Mouse (Mus musculus) limb, embryonic 12.5 days (tissue): ENCODE measurements around the gene Pygl. TPM values are rescaled to one million over a fixed set of nuclear protein-coding genes. Genes with fewer than 3 reads are reported as not detected.
"Not testable (repeated sequence)": the region's sequence is repeated elsewhere in the genome, so short reads cannot be mapped to it uniquely, and the experiment has no call there.

Experiments used
- ATAC-seq: fragments of 200-750 bp; cut with Nextera tagmentation; 2 replicates; pipeline ENCODE4 v1.8.0; 2017; ENCODE audit warnings: low read depth, moderate TSS enrichment; ENCODE audit not compliant: insufficient number of reproducible peaks, insufficient read depth, low FRiP score, low TSS enrichment
- H3K27ac ChIP-seq: fragments of 300-500 bp; sonication (generic); 2 replicates; pipeline ENCODE4 v1.5.1; 2016; ENCODE audit warnings: mild to moderate bottlenecking, moderate library complexity
- H3K27me3 ChIP-seq: fragments of 300-500 bp; sonication (generic); 2 replicates; pipeline ENCODE4 v1.6.1; 2016; ENCODE audit warnings: mild to moderate bottlenecking, moderate library complexity
- H3K36me3 ChIP-seq: fragments of 300-500 bp; sonication (generic); 2 replicates; pipeline ENCODE4 v1.6.1; 2016; ENCODE audit warnings: mild to moderate bottlenecking, moderate library complexity
- H3K4me1 ChIP-seq: fragments of 300-500 bp; sonication (generic); replicated peaks from 2 replicates; pipeline ENCODE4 v1.6.1; 2016
- H3K4me2 ChIP-seq: fragments of 300-500 bp; sonication (generic); 2 replicates; pipeline ENCODE4 v1.6.1; 2016; ENCODE audit warnings: mild to moderate bottlenecking, moderate library complexity
- H3K4me3 ChIP-seq: fragments of 300-500 bp; sonication (generic); replicated peaks from 2 replicates; pipeline ENCODE4 v1.5.1; 2016; ENCODE audit warnings: mild to moderate bottlenecking
- H3K9ac ChIP-seq: fragments of 300-500 bp; sonication (generic); replicated peaks from 2 replicates; pipeline ENCODE4 v1.6.1; 2016; ENCODE audit warnings: mild to moderate bottlenecking, moderate library complexity
- H3K9me3 ChIP-seq: fragments of 300-500 bp; sonication (generic); 2 replicates; pipeline ENCODE4 v1.6.1; 2016; ENCODE audit warnings: mild to moderate bottlenecking, moderate library complexity
- WGBS: fragments of 180-500 bp; shearing (Covaris S2); methylation state at CpG from one replicate; pipeline ENCODE4 v1.1.7; 2016; 5-methylcytosine and 5-hydroxymethylcytosine counted together
- polyA plus RNA-seq: library from polyadenylated mRNA; unstranded; fragments of >200 nt; fragmentation: Nextera tagmentation; extraction: Ambion mirVana; gene quantifications from 2 replicates; pipeline ENCODE4 v1.2.1, GENCODE M21; 2016

The Pygl gene
- polyA plus RNA-seq, 1 experiment from 2014 or later, result 8.9 TPM

DNA sequence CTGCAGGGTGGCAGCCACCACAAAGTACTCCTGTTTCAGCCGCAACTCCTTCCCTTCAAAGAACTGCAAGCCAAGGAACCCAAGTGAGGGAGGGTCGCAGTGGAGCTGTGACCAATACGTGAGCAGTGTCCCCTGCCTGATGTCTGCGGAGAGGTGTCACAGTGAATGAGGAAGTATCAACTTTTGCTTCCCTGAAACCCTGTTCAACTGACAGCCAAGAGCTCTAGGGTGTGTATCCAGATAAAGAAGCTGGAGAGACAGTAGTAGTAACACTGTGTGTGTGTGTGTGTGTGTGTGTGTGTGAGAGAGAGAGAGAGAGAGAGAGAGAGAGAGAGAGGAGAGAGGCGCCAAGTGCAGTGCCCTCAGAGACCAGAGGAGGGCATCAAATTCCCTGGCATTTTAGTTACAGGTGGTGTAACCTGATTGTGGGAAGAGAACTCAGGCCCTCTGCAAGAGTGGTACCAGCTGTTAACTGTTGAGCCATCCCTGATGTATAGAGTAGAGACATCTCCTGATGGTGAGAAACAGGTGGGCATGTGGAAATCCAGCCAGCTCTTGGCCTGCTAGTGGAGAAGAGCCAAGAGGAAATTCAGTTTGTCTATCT, 29.3 kb downstream of the Pygl start:
- no peaks in the 10 kb centered on the region; the same call in 1 of the 2 replicates for H3K4me1 ChIP-seq
- no peaks in the 10 kb centered on the region for H3K36me3 ChIP-seq
- no peak overlapping the region for H3K4me2 ChIP-seq
- H3K9me3 ChIP-seq, result no peaks in the 10 kb centered on the region
- no peak overlapping the region for H3K4me3 ChIP-seq
- ATAC-seq, result no peak
- WGBS, result 61% methylated on average over 5 of the region's 5 CpGs
- no peak overlapping the region for H3K9ac ChIP-seq
- no peak overlapping the region for H3K27ac ChIP-seq
- H3K27me3 ChIP-seq, result no peaks in the 10 kb centered on the region

DNA sequence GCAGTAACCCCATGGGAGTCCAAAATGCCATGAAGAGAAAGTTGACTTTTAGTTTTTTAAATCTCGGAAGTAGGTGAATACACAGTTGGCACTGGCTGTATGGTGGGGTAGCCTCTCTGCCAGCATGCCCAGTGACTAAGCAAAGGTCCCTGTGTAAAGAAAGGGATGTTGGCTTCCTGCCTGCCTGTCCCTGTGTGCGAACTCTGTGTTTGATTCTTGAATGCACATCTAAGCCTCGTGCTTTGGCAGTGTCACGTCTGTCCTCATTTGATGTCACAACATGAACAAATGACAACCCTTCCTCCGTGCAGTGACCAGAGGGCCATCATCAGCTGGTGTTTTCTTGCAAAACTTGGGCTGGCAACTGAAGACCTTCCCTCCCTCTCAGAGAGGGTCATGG, 34.9 kb downstream of the Pygl start:
- Histone ChIP-seq H3K27ac (no peak overlapping the region), H3K4me1 (peaks cover 11% of the 10 kb centered on the region), H3K36me3 (no peaks in the 10 kb centered on the region), H3K4me3 (no peak overlapping the region), H3K4me2 (no peak overlapping the region), H3K27me3 (no peaks in the 10 kb centered on the region), H3K9ac (no peak overlapping the region), H3K9me3 (no peaks in the 10 kb centered on the region)
- WGBS, result 91% methylated on average over 5 of the region's 5 CpGs
- no peak for ATAC-seq

DNA sequence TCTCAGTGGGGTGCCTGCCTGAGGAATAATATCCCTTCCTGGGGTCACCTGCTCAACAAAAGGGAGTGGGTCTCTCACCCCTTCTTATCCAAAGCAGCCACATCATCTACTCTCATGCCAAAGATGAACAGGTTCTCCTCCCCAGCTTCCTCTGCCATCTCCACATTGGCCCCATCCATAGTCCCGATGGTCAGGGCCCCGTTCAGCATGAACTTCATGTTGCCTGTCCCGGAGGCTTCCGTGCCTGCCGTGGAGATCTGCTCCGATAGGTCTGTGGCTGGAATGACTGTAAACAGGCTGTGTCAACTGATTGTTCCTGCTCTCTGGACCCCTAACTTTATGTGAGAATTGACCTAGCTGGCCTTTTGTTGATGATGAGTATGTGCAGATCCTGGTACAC, 35.9 kb downstream of the Pygl start:
- no peak overlapping the region for H3K4me2 ChIP-seq
- H3K4me3 ChIP-seq, result no peak overlapping the region
- no peak overlapping the region for H3K27ac ChIP-seq
- H3K9ac ChIP-seq, result no peak overlapping the region
- WGBS, result 93% methylated on average over 6 of the region's 6 CpGs
- H3K27me3 ChIP-seq, result no peaks in the 10 kb centered on the region
- no peaks in the 10 kb centered on the region for H3K9me3 ChIP-seq
- peaks cover 11% of the 10 kb centered on the region for H3K4me1 ChIP-seq
- ATAC-seq, result no peak
- no peaks in the 10 kb centered on the region for H3K36me3 ChIP-seq

DNA sequence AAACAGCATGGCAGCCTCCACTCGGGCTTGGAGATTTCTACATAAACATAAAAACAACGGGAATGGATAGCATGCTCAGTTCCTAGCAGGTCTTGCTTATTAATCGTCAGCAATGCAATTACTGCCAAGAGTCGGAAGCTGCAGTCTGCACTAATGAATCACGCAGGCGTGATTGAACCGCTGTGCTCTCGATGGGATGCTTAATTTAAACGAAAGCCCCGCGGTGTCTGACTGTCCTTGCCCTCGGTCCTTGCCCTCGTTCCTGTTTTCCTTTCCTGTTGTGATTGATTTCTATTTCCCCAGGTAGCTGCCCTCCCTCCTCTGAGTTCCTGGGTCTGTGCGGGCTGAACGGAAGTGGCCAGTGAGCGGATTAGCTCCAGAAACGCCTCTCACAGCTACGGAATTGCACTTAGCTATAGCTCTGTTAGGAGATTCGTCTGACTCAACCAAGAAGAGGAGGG, 39.0 kb downstream of the Pygl start:
- H3K27ac ChIP-seq, result peak overlapping the region; percentile 69
- ATAC-seq, result no peak
- H3K4me3 ChIP-seq, result peak overlapping the region; percentile 30
- H3K9me3 ChIP-seq, result no peaks in the 10 kb centered on the region
- no peak overlapping the region for H3K9ac ChIP-seq
- H3K36me3 ChIP-seq, result no peaks in the 10 kb centered on the region
- peaks cover 11% of the 10 kb centered on the region for H3K4me1 ChIP-seq
- peak overlapping the region; percentile 58 for H3K4me2 ChIP-seq
- WGBS, result 20% methylated on average over 19 of the region's 19 CpGs
- H3K27me3 ChIP-seq, result no peaks in the 10 kb centered on the region

DNA sequence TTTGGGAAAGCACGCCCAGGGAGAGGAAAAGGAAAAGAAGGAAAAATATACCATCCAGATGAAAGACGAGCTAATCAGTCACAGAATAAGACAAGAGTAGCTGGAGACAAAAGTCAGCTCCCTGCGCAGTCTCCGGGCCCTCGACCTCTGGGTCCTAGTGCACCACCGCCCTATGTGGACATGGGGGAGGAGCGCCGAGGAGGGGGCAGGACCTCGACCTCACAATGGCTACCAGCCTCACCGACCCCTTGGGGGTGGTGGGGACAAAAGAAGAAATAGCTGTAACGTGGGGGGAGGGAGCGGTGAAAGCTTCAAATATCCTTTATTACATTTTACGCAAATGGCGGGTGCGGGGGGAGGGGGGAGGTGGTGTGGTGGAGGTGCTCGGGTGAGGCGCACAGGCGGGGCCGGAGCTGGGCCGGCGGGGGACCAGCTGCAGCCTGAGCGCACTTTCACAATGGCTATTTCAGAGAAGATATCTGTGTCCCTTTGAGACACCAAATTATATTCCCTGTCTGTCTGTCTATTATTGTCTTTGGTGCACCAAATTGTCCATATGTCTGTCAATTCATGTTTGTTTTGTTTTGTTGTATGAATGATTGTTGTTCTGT, 47.0 kb downstream of the Pygl start:
- H3K36me3 ChIP-seq, result no peaks in the 10 kb centered on the region
- no peak overlapping the region for H3K4me2 ChIP-seq
- H3K4me3 ChIP-seq, result no peak overlapping the region
- H3K9ac ChIP-seq, result no peak overlapping the region
- H3K9me3 ChIP-seq, result peaks cover 16% of the 10 kb centered on the region
- 88% methylated on average over 22 of the region's 22 CpGs for WGBS
- ATAC-seq, result no peak
- no peaks in the 10 kb centered on the region for H3K27me3 ChIP-seq
- no peak overlapping the region for H3K27ac ChIP-seq
- no peaks in the 10 kb centered on the region for H3K4me1 ChIP-seq

DNA sequence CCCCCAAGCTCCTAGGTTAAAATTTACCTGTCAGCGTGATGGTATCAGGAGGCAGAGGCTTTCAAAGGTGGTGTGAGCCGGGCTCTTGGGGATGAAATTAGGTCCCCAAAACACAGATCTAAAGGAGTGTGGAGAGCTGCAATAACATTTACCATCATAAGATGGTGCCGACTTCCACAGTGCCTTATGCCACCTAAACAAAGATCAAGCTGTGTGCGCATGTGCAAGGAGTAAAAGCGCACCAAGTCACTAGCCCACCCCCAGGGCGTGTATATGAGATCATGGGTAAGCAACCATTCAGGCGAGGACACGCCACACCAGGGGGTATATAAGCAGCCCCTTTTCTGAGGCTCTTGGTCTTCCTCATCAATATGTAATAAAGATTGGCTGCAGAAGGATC, 47.8 kb downstream of the Pygl start:
- not testable (repeated sequence) for H3K4me1 ChIP-seq, H3K27me3 ChIP-seq, H3K9ac ChIP-seq, H3K27ac ChIP-seq, H3K4me3 ChIP-seq, ATAC-seq, H3K4me2 ChIP-seq, H3K36me3 ChIP-seq
- WGBS, result 96% methylated on average over 8 of the region's 8 CpGs
- H3K9me3 ChIP-seq, result peaks cover 16% of the 10 kb centered on the region

DNA sequence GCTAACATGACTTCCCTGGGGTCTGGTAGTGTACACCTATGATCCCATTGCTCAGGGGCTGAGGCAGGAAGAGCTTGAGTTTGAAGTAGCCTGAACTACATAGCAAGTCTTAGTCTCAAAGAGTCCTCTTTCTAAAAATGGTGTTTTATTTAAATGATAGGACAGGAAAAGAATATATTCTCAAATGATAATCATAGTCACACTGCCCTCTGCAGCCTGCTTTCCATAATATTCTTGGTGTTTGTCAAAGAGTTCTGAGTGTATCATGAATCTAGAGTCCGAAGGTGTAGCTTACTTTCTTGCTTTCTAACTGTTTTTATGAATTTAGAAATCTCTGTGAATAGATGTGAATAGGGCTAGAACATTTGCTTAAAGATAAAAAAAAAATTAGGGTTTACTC, 61.3 kb downstream of the Pygl start:
- WGBS, result 95% methylated on average over 1 of the region's 1 CpGs
- no peaks in the 10 kb centered on the region for H3K9me3 ChIP-seq
- no peaks in the 10 kb centered on the region for H3K4me1 ChIP-seq
- no peak for ATAC-seq
- H3K36me3 ChIP-seq, result no peaks in the 10 kb centered on the region
- H3K27me3 ChIP-seq, result no peaks in the 10 kb centered on the region
- no peak overlapping the region for H3K9ac ChIP-seq
- H3K4me3 ChIP-seq, result no peak overlapping the region
- no peak overlapping the region for H3K4me2 ChIP-seq
- no peak overlapping the region for H3K27ac ChIP-seq

DNA sequence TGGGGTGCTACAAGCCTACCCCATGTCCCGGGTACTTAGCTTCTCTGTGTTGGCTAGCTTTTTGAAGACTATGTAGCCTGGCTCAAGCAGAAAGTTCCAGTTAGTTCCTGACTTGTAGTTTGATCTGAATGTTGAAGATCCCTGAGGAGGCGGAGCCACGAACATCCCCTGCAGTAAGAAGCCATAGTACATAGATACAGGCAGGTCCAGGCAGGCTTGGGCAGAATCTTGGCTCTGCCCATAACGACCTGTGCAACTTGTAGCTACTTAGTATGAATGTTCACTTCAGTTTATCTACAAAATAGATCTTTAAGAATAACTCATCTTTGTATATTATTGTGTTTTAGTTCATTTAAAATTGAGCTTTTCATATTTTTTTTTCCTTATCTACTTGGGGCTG, 63.3 kb downstream of the Pygl start:
- no peak for ATAC-seq
- Histone ChIP-seq H3K4me1 (no peaks in the 10 kb centered on the region), H3K27ac (no peak overlapping the region), H3K27me3 (no peaks in the 10 kb centered on the region), H3K36me3 (no peaks in the 10 kb centered on the region), H3K4me3 (no peak overlapping the region), H3K9me3 (no peaks in the 10 kb centered on the region), H3K9ac (no peak overlapping the region), H3K4me2 (no peak overlapping the region)
- 80% methylated on average over 4 of the region's 4 CpGs for WGBS

DNA sequence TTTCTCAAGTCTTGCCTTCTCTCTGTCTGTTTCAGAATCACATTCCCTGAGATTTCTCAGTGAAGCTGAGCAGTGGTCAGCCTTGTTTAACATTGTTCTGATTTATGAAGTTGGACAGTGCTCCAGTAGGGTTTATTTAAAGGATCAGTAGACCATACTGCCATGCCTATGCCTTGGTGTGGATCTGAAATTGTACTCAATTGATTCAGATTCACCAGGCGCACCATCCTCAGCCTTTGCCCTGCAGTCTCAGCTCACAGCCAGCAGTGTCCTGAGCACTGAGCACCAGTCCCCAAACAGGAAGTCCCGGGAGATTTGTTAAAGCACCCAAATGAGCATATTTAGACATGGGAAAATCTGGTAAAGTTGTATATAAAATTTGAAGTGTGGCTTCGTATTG, 66.5 kb downstream of the Pygl start:
- Histone ChIP-seq H3K36me3 (no peaks in the 10 kb centered on the region), H3K27me3 (no peaks in the 10 kb centered on the region), H3K4me3 (no peak overlapping the region), H3K9ac (no peak overlapping the region), H3K4me1 (no peaks in the 10 kb centered on the region), H3K27ac (no peak overlapping the region), H3K4me2 (no peak overlapping the region), H3K9me3 (no peaks in the 10 kb centered on the region)
- WGBS, result 74% methylated on average over 3 of the region's 3 CpGs
- no peak for ATAC-seq

DNA sequence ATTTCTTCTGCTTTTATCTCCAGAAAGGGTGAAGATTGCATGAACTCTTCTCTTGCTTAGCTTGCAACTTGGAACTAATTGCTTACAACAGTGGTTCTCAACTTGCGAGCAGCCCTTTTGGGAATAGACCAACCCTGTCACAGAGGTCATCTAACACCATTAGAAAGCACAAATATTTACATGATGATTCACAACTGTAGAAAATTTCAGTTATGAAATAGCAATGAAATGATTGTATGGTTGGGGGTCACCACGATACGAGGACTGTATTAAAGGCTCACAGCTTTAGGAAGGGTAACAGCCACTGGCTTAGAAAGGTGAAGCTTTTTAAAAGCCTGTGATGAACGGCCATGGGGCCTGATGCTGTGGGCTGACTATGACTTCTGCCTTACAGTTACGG, 70.2 kb downstream of the Pygl start:
- no peak overlapping the region for H3K4me3 ChIP-seq
- H3K4me1 ChIP-seq, result no peaks in the 10 kb centered on the region
- WGBS, result 79% methylated on average over 5 of the region's 5 CpGs
- no peak overlapping the region for H3K4me2 ChIP-seq
- H3K36me3 ChIP-seq, result no peaks in the 10 kb centered on the region
- H3K27ac ChIP-seq, result no peak overlapping the region
- H3K9me3 ChIP-seq, result no peaks in the 10 kb centered on the region
- ATAC-seq, result no peak
- H3K27me3 ChIP-seq, result no peaks in the 10 kb centered on the region
- no peak overlapping the region for H3K9ac ChIP-seq

DNA sequence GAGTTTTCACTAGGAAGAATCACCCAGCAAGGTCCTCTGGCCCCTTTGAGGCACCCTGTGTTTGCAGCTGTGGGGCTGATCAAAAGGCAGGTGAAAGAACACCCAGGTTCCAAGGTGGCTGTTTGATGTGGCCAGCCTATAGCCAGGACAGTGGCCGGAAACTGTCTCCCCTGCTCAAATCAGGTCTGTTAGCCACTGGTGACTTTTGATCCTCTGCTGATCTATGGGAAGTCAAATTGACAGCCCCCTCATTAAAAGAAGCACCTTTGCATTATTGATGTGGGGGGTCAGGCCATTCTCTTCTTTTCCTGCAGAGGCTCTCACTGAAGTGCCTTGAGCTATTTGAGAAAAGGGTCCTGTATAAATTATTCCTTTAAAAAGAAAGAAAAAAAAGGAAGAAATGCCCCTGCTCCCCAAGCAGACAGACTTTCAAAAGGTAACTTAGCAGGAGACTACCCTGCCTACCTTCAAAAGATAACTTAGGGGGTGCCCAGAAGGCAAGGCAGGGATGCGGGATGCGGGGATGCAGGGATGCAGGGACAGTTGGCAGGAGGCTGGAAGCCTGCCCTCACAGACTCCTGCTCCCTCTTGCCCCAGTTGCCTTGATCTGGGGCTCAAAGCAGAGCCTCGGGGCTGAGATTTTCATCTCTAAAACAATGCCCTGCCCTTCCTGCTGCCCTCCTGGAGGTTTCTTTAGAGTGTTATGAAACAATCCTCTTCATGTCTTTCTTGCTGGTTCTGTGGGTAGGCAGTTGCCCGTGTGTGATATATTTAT, 73.8 kb downstream of the Pygl start:
- WGBS, result 46% methylated on average over 5 of the region's 5 CpGs
- Histone ChIP-seq H3K4me2 (no peak overlapping the region), H3K27me3 (no peaks in the 10 kb centered on the region), H3K4me1 (no peaks in the 10 kb centered on the region), H3K4me3 (no peak overlapping the region), H3K9me3 (no peaks in the 10 kb centered on the region), H3K36me3 (no peaks in the 10 kb centered on the region), H3K9ac (no peak overlapping the region), H3K27ac (no peak overlapping the region)
- no peak for ATAC-seq
